Mouse (Mus musculus) left cerebral cortex, postnatal 25 days (tissue): ENCODE measurements around the gene Nos1ap. TPM values are rescaled to one million over a fixed set of nuclear protein-coding genes. Genes with fewer than 3 reads are reported as not detected.

Experiments
- DNase-seq, 2 experiments: peaks; one replicate each; pipeline ENCODE4 v3.0.0; 2022; ENCODE audit warnings: low spot score in 2 of 2, mixed read lengths in 1 of 2
- intact Hi-C: fragments of 180-260 bp; cut with DNase I; formaldehyde crosslinking; loops from one replicate; pipeline ENCODE4 v1.15.1; 2025
- total RNA-seq, 2 experiments: library from RNA; stranded (reverse); gene quantifications; 2 replicates each; pipeline ENCODE4 v1.2.3; 2021

The Nos1ap gene
- total RNA-seq, 2 experiments from 2014 or later = 170 to 172 TPM

- intact Hi-C loops = no loop called here
- peak in 1 of 2 experiments; percentile 29 for DNase-seq
Measured at GRCm38 (mm10) chr1:170438471-170439151, 151.1 kb downstream of the Nos1ap start.

GRCm38 (mm10) chr1:170434146-170434545 lies 155.5 kb downstream of the Nos1ap start:
- intact Hi-C loops = no loop called here
- no peak for DNase-seq

GRCm38 (mm10) chr1:170433661-170434060 lies 156.0 kb downstream of the Nos1ap start:
- intact Hi-C loops = no loop called here

GRCm38 (mm10) chr1:170432288-170432687 lies 157.4 kb downstream of the Nos1ap start:
- intact Hi-C loops = no loop called here
- DNase-seq = no peak

More at GRCm38 (mm10) chr1:170433661-170434060, 156.0 kb downstream of the Nos1ap start:
- DNase-seq = no peak

- intact Hi-C loops = no loop called here
- DNase-seq = no peak
Measured at GRCm38 (mm10) chr1:170431312-170431711, 158.3 kb downstream of the Nos1ap start.

- intact Hi-C loops = no loop called here
- DNase-seq = no peak
Measured at GRCm38 (mm10) chr1:170430660-170431059, 159.0 kb downstream of the Nos1ap start.

- DNase-seq = no peak
- intact Hi-C loops = no loop called here
Measured at GRCm38 (mm10) chr1:170429656-170430055, 160.0 kb downstream of the Nos1ap start.

GRCm38 (mm10) chr1:170428141-170428540 lies 161.5 kb downstream of the Nos1ap start:
- intact Hi-C loops = no loop called here
- no peak for DNase-seq

GRCm38 (mm10) chr1:170424258-170424889 lies 165.3 kb downstream of the Nos1ap start:
- no peak for DNase-seq
- intact Hi-C loops = no loop called here

- intact Hi-C loops = no loop called here
- no peak for DNase-seq
Measured at GRCm38 (mm10) chr1:170423048-170423447, 166.6 kb downstream of the Nos1ap start.

- intact Hi-C loops = no loop called here
- DNase-seq = no peak
Measured at GRCm38 (mm10) chr1:170422188-170422587, 167.5 kb downstream of the Nos1ap start.

- intact Hi-C loops = no loop called here
- DNase-seq = no peak
Measured at GRCm38 (mm10) chr1:170419961-170420360, 169.7 kb downstream of the Nos1ap start.

- no peak for DNase-seq
- intact Hi-C loops = no loop called here
Measured at GRCm38 (mm10) chr1:170418131-170418530, 171.5 kb downstream of the Nos1ap start.

GRCm38 (mm10) chr1:170416967-170417366 lies 172.7 kb downstream of the Nos1ap start:
- intact Hi-C loops = no loop called here

GRCm38 (mm10) chr1:170416206-170416605 lies 173.5 kb downstream of the Nos1ap start:
- no peak for DNase-seq
- intact Hi-C loops = no loop called here

More at GRCm38 (mm10) chr1:170416967-170417366, 172.7 kb downstream of the Nos1ap start:
- no peak for DNase-seq

- intact Hi-C loops = no loop called here
- no peak for DNase-seq
Measured at GRCm38 (mm10) chr1:170415395-170415794, 174.3 kb downstream of the Nos1ap start.

- intact Hi-C loops = loop anchor here (5.0 kb wide), 1 partner anchor 97 kb away; no protein-coding TSS in a partner anchor
- peak in 1 of 2 experiments; percentile 74 for DNase-seq
Measured at GRCm38 (mm10) chr1:170410402-170411191, 179.1 kb downstream of the Nos1ap start.

GRCm38 (mm10) chr1:170409091-170409490 lies 180.6 kb downstream of the Nos1ap start:
- intact Hi-C loops = loop anchor here (2.0 to 5.0 kb wide), 2 partner anchors 42 to 114 kb away; no protein-coding TSS in a partner anchor

GRCm38 (mm10) chr1:170406921-170407320 lies 182.7 kb downstream of the Nos1ap start:
- no peak for DNase-seq
- intact Hi-C loops = loop anchor here (5.0 kb wide), 1 partner anchor 40 kb away; no protein-coding TSS in a partner anchor

More at GRCm38 (mm10) chr1:170409091-170409490, 180.6 kb downstream of the Nos1ap start:
- peak in 1 of 2 experiments; percentile 83 for DNase-seq

- DNase-seq = no peak
- intact Hi-C loops = loop anchor here (2.0 to 5.0 kb wide), 2 partner anchors 38 to 184 kb away; partner anchors contain the start of gene Nos1ap
Measured at GRCm38 (mm10) chr1:170405152-170405551, 184.5 kb downstream of the Nos1ap start.
